ENCODE assay signal across 9 mouse cellular contexts in genomic region chr7:84148896-84149295, GRCm38 (mm10). TPM values are rescaled to one million over a fixed set of nuclear protein-coding genes. Genes with fewer than 3 reads are reported as not detected.
DNase-seq lines count a peak whose midpoint lies in the region; ATAC-seq and TF ChIP-seq lines count a peak whose summit lies in the region.
"Had no signal": no experiment of that assay in that cellular context is flagged by ENCODE, and none has a peak within 500 bp of the region (broad histone marks: within the 10 kb centered on the region; RNA-seq: fewer than 3 reads in every experiment).

No protein-coding gene starts in this region.

- dilution Hi-C loops in CH12.LX (cut with MboI; ENCODE audit: extremely low pct_ligation_motif_present, extremely low pct_unique_long_range_greater_than_20kb, low sequenced_read_pairs) = no loop called here

- H3K79me2 ChIP-seq in CH12.LX (replicated peaks; ENCODE audit: control insufficient read depth, extremely low read depth, insufficient read depth, poor library complexity, severe bottlenecking) = peaks cover 67% of the 10 kb centered on the region

- in situ Hi-C loops in CH12.LX (cut with MboI; ENCODE audit: low pct_ligation_motif_present, low pct_unique_long_range_greater_than_20kb, low sequenced_read_pairs) = no loop called here

- TF ChIP-seq CTCF in layer of hippocampus, adult 2 months (conservative IDR thresholded peaks at IDR 0.05) = no peak
- no peak for TF ChIP-seq CTCF in CH12.LX (conservative IDR thresholded peaks at IDR 0.05 in 1 of 2, IDR thresholded peaks at IDR 0.05 in 1 of 2; ENCODE audit: low read depth in 2 of 2, low read length in 2 of 2)
- TF ChIP-seq CTCF in forebrain, postnatal 0 days (IDR thresholded peaks at IDR 0.05; ENCODE audit: low read depth) = no peak

- H3K9ac ChIP-seq in CH12.LX (ENCODE audit: insufficient read depth, low read depth) = no peak overlapping the region
- no peak overlapping the region for H3K9ac ChIP-seq in forebrain, postnatal 0 days
- no peak overlapping the region for H3K9ac ChIP-seq in midbrain, embryonic 14.5 days (replicated peaks; ENCODE audit: low read length)
- H3K9ac ChIP-seq: embryonic facial prominence, embryonic 12.5 days had no signal

- H3K4me3 ChIP-seq in layer of hippocampus, adult 2 months = peak overlapping the region; percentile 84; the same call in 1 of the 2 replicates
- no peak overlapping the region for H3K4me3 ChIP-seq in CH12.LX (replicated peaks in 1 of 3; ENCODE audit: low read depth in 2 of 3, low read length in 2 of 3, poor library complexity in 1 of 3)
- H3K4me3 ChIP-seq in forebrain, postnatal 0 days (ENCODE audit: low read depth, low read length) = no peak overlapping the region
- no peak overlapping the region for H3K4me3 ChIP-seq in midbrain, embryonic 14.5 days (replicated peaks; ENCODE audit: low read depth, low read length)

- peaks cover 2 to 43% of the 10 kb centered on the region in 2 experiments for H3K36me3 ChIP-seq in CH12.LX (replicated peaks in 1 of 2; ENCODE audit: control insufficient read depth in 1 of 2, insufficient read depth in 1 of 2, low read length in 1 of 2)
- H3K36me3 ChIP-seq in forebrain, postnatal 0 days (ENCODE audit: insufficient read depth) = no peaks in the 10 kb centered on the region
- no peaks in the 10 kb centered on the region for H3K36me3 ChIP-seq in midbrain, embryonic 14.5 days (ENCODE audit: control insufficient read depth, insufficient read depth, low read length)
- H3K36me3 ChIP-seq: embryonic facial prominence, embryonic 12.5 days had no signal

- 77% methylated on average over 3 of the region's 3 CpGs for WGBS in forebrain, postnatal 0 days
- 86% methylated on average over 3 of the region's 3 CpGs for WGBS in midbrain, embryonic 14.5 days

- H3K4me1 ChIP-seq in CH12.LX (ENCODE audit: control insufficient read depth in 1 of 2, insufficient read depth in 2 of 2) = peaks cover 22 to 63% of the 10 kb centered on the region in 2 experiments
- peaks cover 46% of the 10 kb centered on the region for H3K4me1 ChIP-seq in forebrain, postnatal 0 days (ENCODE audit: insufficient read depth)
- peaks cover 49% of the 10 kb centered on the region for H3K4me1 ChIP-seq in midbrain, embryonic 14.5 days (ENCODE audit: control insufficient read depth, insufficient read depth, low read length)

- peak overlapping the region; percentile 70 for H3K4me2 ChIP-seq in CH12.LX (ENCODE audit: insufficient read depth, low read depth, poor library complexity, severe bottlenecking)
- H3K4me2 ChIP-seq in forebrain, postnatal 0 days (ENCODE audit: low read depth) = peak overlapping the region; percentile 77
- peak overlapping the region; percentile 98 for H3K4me2 ChIP-seq in midbrain, embryonic 14.5 days (ENCODE audit: low read length)

- no peak for DNase-seq in layer of hippocampus, adult 2 months (ENCODE audit: low spot score in 2 of 2)
- no peak for DNase-seq in layer of hippocampus, postnatal 14 days (ENCODE audit: low spot score in 2 of 2)
- no peak for DNase-seq in CH12.LX (ENCODE audit: extremely low read depth)
- no peak for DNase-seq in forebrain, postnatal 0 days
- DNase-seq in midbrain, embryonic 14.5 days = no peak
- DNase-seq in embryo, embryonic 9.5 days (ENCODE audit: extremely low spot score) = no peak
- no peak for DNase-seq in adrenal gland, postnatal 14 days
- DNase-seq in ovary, postnatal 10 days (ENCODE audit: low spot score) = no peak

- H3K27me3 ChIP-seq in CH12.LX (replicated peaks) = no peaks in the 10 kb centered on the region
- H3K27me3 ChIP-seq in forebrain, postnatal 0 days (ENCODE audit: insufficient read depth, low read length) = no peaks in the 10 kb centered on the region
- no peaks in the 10 kb centered on the region for H3K27me3 ChIP-seq in midbrain, embryonic 14.5 days (ENCODE audit: control insufficient read depth, insufficient read depth, low read length)
- H3K27me3 ChIP-seq: embryonic facial prominence, embryonic 12.5 days had no signal

- no peak for TF ChIP-seq RAD21 in CH12.LX (IDR thresholded peaks at IDR 0.05; ENCODE audit: low read depth, low read length)

- ATAC-seq in forebrain, postnatal 0 days = no peak
- no peak for ATAC-seq in midbrain, embryonic 14.5 days (ENCODE audit: low FRiP score, low TSS enrichment)

- no peaks in the 10 kb centered on the region for H3K9me3 ChIP-seq in CH12.LX (replicated peaks; ENCODE audit: low read length)
- H3K9me3 ChIP-seq in forebrain, postnatal 0 days (ENCODE audit: low read length) = no peaks in the 10 kb centered on the region
- H3K9me3 ChIP-seq in midbrain, embryonic 14.5 days (ENCODE audit: control insufficient read depth, low read length) = no peaks in the 10 kb centered on the region
- H3K9me3 ChIP-seq: embryonic facial prominence, embryonic 12.5 days had no signal

- no peak for TF ChIP-seq POLR2A in CH12.LX (IDR thresholded peaks at IDR 0.05; ENCODE audit: low read depth, low read length)

- H3K27ac ChIP-seq in layer of hippocampus, adult 2 months = 0 out of 2 replicates have a peak overlapping the region, but pooled peaks have one; percentile 28
- H3K27ac ChIP-seq in CH12.LX (ENCODE audit: insufficient read depth, low read depth) = no peak overlapping the region
- no peak overlapping the region for H3K27ac ChIP-seq in forebrain, postnatal 0 days (ENCODE audit: low read depth, low read length)
- H3K27ac ChIP-seq in midbrain, embryonic 14.5 days (replicated peaks; ENCODE audit: low read depth, low read length) = no peak overlapping the region
- H3K27ac ChIP-seq: embryonic facial prominence, embryonic 12.5 days had no signal

- TF ChIP-seq EP300 in CH12.LX (IDR thresholded peaks at IDR 0.05; ENCODE audit: low read length) = no peak

TF ChIP-seq in CH12.LX, 34 proteins besides CTCF, POLR2A, EP300 and RAD21:
- TF ChIP-seq IRF4 (IDR thresholded peaks at IDR 0.05; ENCODE audit: low read depth, low read length) (no peak), MAX (IDR thresholded peaks at IDR 0.05; ENCODE audit: low read length) (no peak), GABPA (IDR thresholded peaks at IDR 0.05; ENCODE audit: insufficient replicate concordance, low read depth, low read length) (no peak), ELF1 (IDR thresholded peaks at IDR 0.05; ENCODE audit: low read depth, low read length) (no peak), BHLHE40 (IDR thresholded peaks at IDR 0.05; ENCODE audit: low read depth, low read length) (0 out of 2 replicates have a peak, but pooled peaks have one; percentile 14), ZMIZ1 (IDR thresholded peaks at IDR 0.05; ENCODE audit: low read depth, low read length) (no peak), TBP (conservative IDR thresholded peaks at IDR 0.05; ENCODE audit: low read depth, low read length) (no peak), PAX5 (IDR thresholded peaks at IDR 0.05; ENCODE audit: low read length) (no peak), HCFC1 (IDR thresholded peaks at IDR 0.05; ENCODE audit: low read depth, low read length) (no peak), SMC3 (IDR thresholded peaks at IDR 0.05; ENCODE audit: low read depth, low read length) (no peak), ZNF384 (IDR thresholded peaks at IDR 0.05; ENCODE audit: low read depth, low read length) (peak; percentile 70), MXI1 (IDR thresholded peaks at IDR 0.05; ENCODE audit: low read depth, low read length) (peak; percentile 66; the same call in 1 of the 2 replicates), TCF12 (IDR thresholded peaks at IDR 0.05; ENCODE audit: low read depth, low read length) (no peak), MAFK (IDR thresholded peaks at IDR 0.05; ENCODE audit: insufficient replicate concordance, low read length) (no peak), USF2 (conservative IDR thresholded peaks at IDR 0.05; ENCODE audit: low read depth, low read length) (no peak), MEF2A (IDR thresholded peaks at IDR 0.05; ENCODE audit: borderline replicate concordance, low read depth, low read length) (no peak), JUN (IDR thresholded peaks at IDR 0.05; ENCODE audit: insufficient read depth, low read depth, low read length) (no peak), ZKSCAN1 (IDR thresholded peaks at IDR 0.05; ENCODE audit: borderline replicate concordance, low read depth, low read length) (no peak), ETS1 (conservative IDR thresholded peaks at IDR 0.05; ENCODE audit: low read depth, low read length) (no peak), CHD1 (IDR thresholded peaks at IDR 0.05; ENCODE audit: low read depth, low read length) (no peak), NRF1 (IDR thresholded peaks at IDR 0.05; ENCODE audit: low read depth, low read length) (no peak), KAT2A (IDR thresholded peaks at IDR 0.05; ENCODE audit: insufficient replicate concordance, low read length) (no peak), E2F4 (IDR thresholded peaks at IDR 0.05; ENCODE audit: insufficient replicate concordance, low read depth, low read length) (no peak), MYC (IDR thresholded peaks at IDR 0.05; ENCODE audit: low read depth, low read length) (0 out of 2 replicates have a peak, but pooled peaks have one; percentile 46)

RNA-seq across cellular contexts. Expression of gene Abhd17c, which starts 2.8 kb away (rescaled TPM):
- total RNA-seq in layer of hippocampus, adult 2 months (2021) = 10 to 100 TPM; 54.1 to 57.3 TPM
- 10 to 100 TPM; 61.6 to 61.9 TPM for total RNA-seq in layer of hippocampus, postnatal 14 days (2021)
- total RNA-seq in CH12.LX (2012; rRNA removed) = 34.0 and 35.3 TPM in 2 replicates
- total RNA-seq in CH12.LX (2014; rRNA removed) = 40.4 and 41.8 TPM in 2 replicates
- 36.1 and 44.0 TPM in 2 replicates for polyA plus RNA-seq in CH12.LX (2012; ENCODE audit: insufficient read length, low read depth)
- 92.2 and 102 TPM in 2 replicates for total RNA-seq in forebrain, postnatal 0 days (2014; rRNA removed)
- 92.9 and 93.5 TPM in 2 replicates for polyA plus RNA-seq in forebrain, postnatal 0 days (2015; fragmentation: Nextera tagmentation; extraction: Ambion mirVana)
- polyA plus RNA-seq in midbrain, embryonic 14.5 days (2014; fragmentation: Nextera tagmentation; extraction: Ambion mirVana) = 50.3 and 55.7 TPM in 2 replicates
- total RNA-seq in adrenal gland, postnatal 14 days (2021) = 33.3 and 44.3 TPM in 2 replicates
